Mouse (Mus musculus) limb, embryonic 14.5 days (tissue): Measurements from ENCODE around the gene Rag2. TPM values are rescaled to one million over a fixed set of nuclear protein-coding genes. Genes with fewer than 3 reads are reported as not detected.

Source experiments
- ATAC-seq: fragments of 200-750 bp; cut with Nextera tagmentation; 2 replicates; pipeline ENCODE4 v1.8.0; 2017; ENCODE audit warnings: low read depth, moderate number of reproducible peaks, moderate TSS enrichment; ENCODE audit not compliant: low FRiP score
- DNase-seq: peaks from one replicate; pipeline ENCODE4 v3.0.0-alpha.2; 2015; ENCODE audit warnings: low spot score
- H3K27ac ChIP-seq: fragments of 300-500 bp; sonication (generic); replicated peaks from 2 replicates; pipeline ENCODE4 v1.5.1; 2014; ENCODE audit warnings: low read depth, mild to moderate bottlenecking, low read length, moderate library complexity, mixed read lengths
- H3K27me3 ChIP-seq: fragments of 300-500 bp; sonication (generic); 2 replicates; pipeline ENCODE4 v1.6.1; 2014; ENCODE audit warnings: low read length, mixed read lengths; ENCODE audit not compliant: control insufficient read depth, insufficient read depth
- H3K36me3 ChIP-seq: fragments of 300-500 bp; sonication (generic); 2 replicates; pipeline ENCODE4 v1.6.1; 2014; ENCODE audit warnings: mild to moderate bottlenecking, low read length, moderate library complexity, mixed read lengths; ENCODE audit not compliant: control insufficient read depth, insufficient read depth
- H3K4me1 ChIP-seq: fragments of 300-500 bp; sonication (generic); 2 replicates; pipeline ENCODE4 v1.6.1; 2014; ENCODE audit warnings: antibody characterized with exemption, low read length, mixed read lengths; ENCODE audit not compliant: control insufficient read depth, insufficient read depth
- H3K4me2 ChIP-seq: fragments of 300-500 bp; sonication (generic); replicated peaks from 2 replicates; pipeline ENCODE4 v1.6.1; 2014; ENCODE audit warnings: low read depth, mild to moderate bottlenecking, low read length, moderate library complexity; ENCODE audit not compliant: severe bottlenecking
- H3K4me3 ChIP-seq: fragments of 300-500 bp; sonication (generic); replicated peaks from 2 replicates; pipeline ENCODE4 v1.5.1; 2014; ENCODE audit warnings: low read length
- H3K9ac ChIP-seq: fragments of 300-500 bp; sonication (generic); 2 replicates; pipeline ENCODE4 v1.6.1; 2014; ENCODE audit warnings: mild to moderate bottlenecking, low read depth, low read length, moderate library complexity; ENCODE audit not compliant: severe bottlenecking
- H3K9me3 ChIP-seq: fragments of 300-500 bp; sonication (generic); 2 replicates; pipeline ENCODE4 v1.6.1; 2016; ENCODE audit warnings: low read length; ENCODE audit not compliant: control insufficient read depth
- POLR2A ChIP-seq: fragments of 200-500 bp; IDR thresholded peaks from 2 replicates; pipeline ENCODE4 v1.8.0; 2012; ENCODE audit warnings: inconsistent platforms, mild to moderate bottlenecking, moderate library complexity, borderline replicate concordance; ENCODE audit not compliant: insufficient read depth, insufficient read length; ENCODE audit errors: extremely low read depth
- WGBS: fragments of 180-500 bp; shearing (Covaris S2); extraction: QIAGEN DNeasy Blood & Tissue Kit; methylation state at CpG from one replicate; pipeline ENCODE4 v1.1.7; 2014; 5-methylcytosine and 5-hydroxymethylcytosine counted together
- polyA plus RNA-seq, 2 experiments: library from polyadenylated mRNA; depleted of rRNA in 1 of 2; stranded (reverse) in 1 of 2; unstranded in 1 of 2; fragments of >200 nt; fragmentation: Nextera tagmentation in 1 of 2; extraction: Ambion mirVana in 1 of 2; gene quantifications; 2 replicates each; pipeline versions ENCODE4 v1.2.1 to v1.2.3; 2012 to 2014

The Rag2 gene
- polyA plus RNA-seq, 2 experiments = 0.04 to 0.17 TPM

GRCm38 (mm10) chr2:101610861-101611260 lies 13.7 kb upstream of the Rag2 start:
- H3K9ac ChIP-seq = no peak overlapping the region
- no peak for ATAC-seq
- H3K9me3 ChIP-seq = no peaks in the 10 kb centered on the region
- no peaks in the 10 kb centered on the region for H3K27me3 ChIP-seq
- H3K27ac ChIP-seq = no peak overlapping the region
- DNase-seq = no peak
- TF ChIP-seq POLR2A = no peak
- H3K36me3 ChIP-seq = peaks cover 3% of the 10 kb centered on the region; the same call in 1 of the 2 replicates
- WGBS = 88% methylated on average over 3 of the region's 3 CpGs
- H3K4me1 ChIP-seq = no peaks in the 10 kb centered on the region
- H3K4me3 ChIP-seq = no peak overlapping the region
- no peak overlapping the region for H3K4me2 ChIP-seq

DNA sequence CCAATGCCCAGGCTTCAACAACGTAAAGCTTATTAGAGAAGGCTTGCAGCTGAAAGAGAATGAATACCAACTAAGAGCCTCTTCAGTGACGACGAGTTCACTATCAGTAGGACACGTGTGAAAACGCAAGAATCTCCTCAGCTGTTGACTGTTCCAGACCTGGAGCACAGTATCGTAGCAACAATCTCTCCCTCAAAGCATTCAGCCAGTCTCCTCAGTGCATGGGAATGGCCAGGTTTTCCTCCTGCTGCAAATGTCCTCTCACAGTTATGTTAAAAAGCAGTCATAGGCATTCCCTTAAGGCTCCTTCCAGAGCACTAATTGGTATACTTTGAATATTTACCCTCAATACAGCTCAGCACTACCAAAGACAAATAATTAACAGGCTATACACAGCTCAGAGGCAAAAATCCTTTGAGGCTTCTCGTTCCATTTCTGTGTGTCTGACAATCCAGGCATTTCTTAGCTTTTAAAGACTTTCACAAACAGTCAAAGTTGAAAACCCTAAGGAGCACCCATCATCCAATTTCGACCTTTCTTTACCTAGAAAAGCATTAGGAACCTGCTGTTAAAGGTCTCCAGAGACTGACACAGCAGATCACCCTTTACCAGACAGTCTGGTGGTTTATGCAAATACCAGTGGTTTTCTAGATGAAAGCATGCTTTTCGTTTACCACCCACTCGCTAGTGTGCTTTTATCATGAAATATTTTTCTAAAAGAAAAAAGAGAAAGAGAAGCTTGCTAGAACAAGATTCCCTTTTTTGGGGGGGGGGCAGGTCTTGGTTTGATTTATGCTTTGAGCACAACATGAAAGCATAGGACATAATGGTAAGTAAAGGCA lies 8.8 kb upstream of the Rag2 start:
- no peak overlapping the region for H3K4me3 ChIP-seq
- H3K27ac ChIP-seq = no peak overlapping the region
- ATAC-seq (no peak), DNase-seq (no peak)
- WGBS = 70% methylated on average over 10 of the region's 10 CpGs
- no peaks in the 10 kb centered on the region for H3K36me3 ChIP-seq
- TF ChIP-seq POLR2A = no peak
- H3K9me3 ChIP-seq = no peaks in the 10 kb centered on the region
- no peak overlapping the region for H3K4me2 ChIP-seq
- H3K27me3 ChIP-seq = no peaks in the 10 kb centered on the region
- no peaks in the 10 kb centered on the region for H3K4me1 ChIP-seq
- H3K9ac ChIP-seq = no peak overlapping the region

GRCm38 (mm10) chr2:101618373-101618772 lies 6.1 kb upstream of the Rag2 start:
- H3K4me2 ChIP-seq = no peak overlapping the region
- ATAC-seq (no peak), DNase-seq (no peak)
- H3K4me3 ChIP-seq = no peak overlapping the region
- no peaks in the 10 kb centered on the region for H3K4me1 ChIP-seq
- WGBS = 79% methylated on average over 4 of the region's 4 CpGs
- no peaks in the 10 kb centered on the region for H3K9me3 ChIP-seq
- no peak overlapping the region for H3K9ac ChIP-seq
- no peaks in the 10 kb centered on the region for H3K27me3 ChIP-seq
- no peak for TF ChIP-seq POLR2A
- H3K27ac ChIP-seq = no peak overlapping the region
- no peaks in the 10 kb centered on the region for H3K36me3 ChIP-seq

- Histone ChIP-seq H3K4me3 (no peak overlapping the region), H3K4me1 (no peaks in the 10 kb centered on the region), H3K4me2 (no peak overlapping the region), H3K9me3 (no peaks in the 10 kb centered on the region), H3K27ac (no peak overlapping the region), H3K36me3 (no peaks in the 10 kb centered on the region), H3K27me3 (no peaks in the 10 kb centered on the region), H3K9ac (no peak overlapping the region)
- WGBS = 50% methylated on average over 3 of the region's 3 CpGs
- no peak for ATAC-seq
- no peak for DNase-seq
- TF ChIP-seq POLR2A = no peak
Measured at GRCm38 (mm10) chr2:101620899-101621298, 3.6 kb upstream of the Rag2 start.

DNA sequence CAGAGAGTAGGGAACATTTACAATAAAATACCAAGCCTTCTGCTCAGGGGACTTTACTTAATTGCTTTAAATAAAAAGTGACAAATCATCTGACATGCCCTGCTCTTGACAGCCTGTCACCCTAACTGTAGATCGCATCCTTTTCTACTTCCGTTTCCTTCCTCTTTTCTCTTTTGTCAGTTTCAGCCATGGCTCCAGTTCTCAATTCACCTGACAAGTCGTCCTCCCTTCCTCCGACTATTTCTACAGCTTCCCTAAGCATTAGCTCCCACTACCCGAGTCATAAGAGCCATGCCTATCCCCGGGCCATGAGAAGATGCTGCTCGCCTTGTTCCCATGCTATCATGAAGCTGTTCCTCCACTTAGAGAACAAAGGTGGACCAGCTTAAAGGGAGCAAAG lies 2.9 kb upstream of the Rag2 start:
- ATAC-seq = no peak
- 67% methylated on average over 7 of the region's 7 CpGs for WGBS
- TF ChIP-seq POLR2A = no peak

More for the DNA sequence above, 2.9 kb upstream of the Rag2 start:
- Histone ChIP-seq H3K36me3 (no peaks in the 10 kb centered on the region), H3K27me3 (no peaks in the 10 kb centered on the region), H3K4me3 (no peak overlapping the region), H3K27ac (no peak overlapping the region), H3K9me3 (no peaks in the 10 kb centered on the region), H3K4me2 (no peak overlapping the region), H3K4me1 (no peaks in the 10 kb centered on the region), H3K9ac (no peak overlapping the region)
- DNase-seq = no peak
